Mouse (Mus musculus) splenic B cell, adult 2 months (primary cell): ENCODE measurements at regions not wholly inside any gene's neighbourhood (a gene's known extent, or its start where the extent isn't known, plus 50 kb on each side); places are given as distances from the start of the nearest gene placed in this dataset.

ENCODE experiments used
- DNase-seq: peaks from one replicate; pipeline ENCODE4 v3.0.0-alpha.2; 2011; ENCODE audit warnings: low read depth, low spot score
- H3K27me3 ChIP-seq: 2 replicates; pipeline ENCODE4 v1.6.1; 2012; ENCODE audit warnings: mild to moderate bottlenecking, low read length, moderate library complexity, mixed read lengths; ENCODE audit not compliant: control insufficient read depth, poor library complexity, insufficient read depth, severe bottlenecking
- H3K36me3 ChIP-seq: 2 replicates; pipeline ENCODE4 v1.6.1; 2012; ENCODE audit warnings: mild to moderate bottlenecking, low read length, moderate library complexity, mixed read lengths; ENCODE audit not compliant: control insufficient read depth, poor library complexity, insufficient read depth, severe bottlenecking

DNA sequence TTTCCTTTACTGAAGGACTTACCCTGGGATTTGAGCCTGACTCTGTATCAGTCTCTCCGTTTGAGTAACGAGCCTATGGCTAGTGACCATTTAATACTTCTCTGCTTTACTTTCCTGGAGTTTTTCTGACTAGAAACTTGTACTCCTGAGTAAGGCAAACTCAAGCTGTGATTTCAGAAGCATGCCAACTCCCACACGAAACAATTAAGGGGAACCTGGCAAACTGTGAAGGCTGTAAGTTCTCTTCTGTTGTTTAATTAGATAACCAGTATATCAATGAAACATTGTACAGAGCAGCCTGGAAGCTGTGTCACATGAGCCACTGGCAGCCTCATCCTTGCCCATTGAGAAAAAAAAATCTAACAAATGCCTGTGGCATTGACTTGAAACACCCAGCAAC, 244.3 kb upstream of the Zwint start:
- no peaks in the 10 kb centered on the region for H3K36me3 ChIP-seq
- no peaks in the 10 kb centered on the region for H3K27me3 ChIP-seq
- no peak for DNase-seq

DNA sequence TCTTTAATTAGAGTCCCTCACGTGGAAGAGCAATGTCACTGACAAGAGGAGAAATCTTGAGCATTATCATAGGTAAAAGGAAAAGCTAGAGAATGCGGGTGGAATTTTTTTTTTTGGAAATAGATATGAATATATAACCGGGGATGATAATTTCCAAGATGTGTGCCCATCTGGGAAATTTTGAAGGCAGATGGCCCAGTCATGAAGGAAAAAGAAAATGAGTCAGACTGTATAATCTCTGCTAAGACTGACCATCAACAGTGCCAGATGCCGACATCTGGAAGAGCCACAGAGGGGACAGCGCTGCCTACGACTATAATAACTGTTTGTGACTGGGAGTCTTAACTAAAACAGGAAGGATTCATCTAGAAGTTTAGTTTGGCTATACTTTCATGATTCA, 243.0 kb upstream of the Zwint start:
- Histone ChIP-seq H3K36me3 (no peaks in the 10 kb centered on the region), H3K27me3 (no peaks in the 10 kb centered on the region)
- DNase-seq = no peak

DNA sequence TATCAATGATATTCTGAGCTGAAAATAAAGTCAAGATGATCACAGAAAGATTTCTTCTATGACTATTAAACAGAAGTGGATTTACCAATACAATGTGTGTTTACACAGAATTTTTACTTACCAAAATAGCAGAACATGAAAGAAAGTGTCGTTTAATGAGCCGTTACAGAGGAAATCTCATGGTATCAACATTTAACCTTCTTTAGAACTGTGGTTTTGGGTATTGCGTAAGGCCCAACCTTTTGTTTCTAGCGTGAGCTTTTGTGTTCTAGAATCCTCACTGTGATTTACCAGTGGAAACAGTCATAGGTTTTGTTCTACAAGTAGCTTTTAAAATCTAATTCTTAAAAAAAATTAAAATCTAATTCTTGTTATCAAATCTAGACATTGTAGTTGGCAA, 200.0 kb upstream of the Zwint start:
- no peak for DNase-seq
- Histone ChIP-seq H3K27me3 (no peaks in the 10 kb centered on the region), H3K36me3 (no peaks in the 10 kb centered on the region)

DNA sequence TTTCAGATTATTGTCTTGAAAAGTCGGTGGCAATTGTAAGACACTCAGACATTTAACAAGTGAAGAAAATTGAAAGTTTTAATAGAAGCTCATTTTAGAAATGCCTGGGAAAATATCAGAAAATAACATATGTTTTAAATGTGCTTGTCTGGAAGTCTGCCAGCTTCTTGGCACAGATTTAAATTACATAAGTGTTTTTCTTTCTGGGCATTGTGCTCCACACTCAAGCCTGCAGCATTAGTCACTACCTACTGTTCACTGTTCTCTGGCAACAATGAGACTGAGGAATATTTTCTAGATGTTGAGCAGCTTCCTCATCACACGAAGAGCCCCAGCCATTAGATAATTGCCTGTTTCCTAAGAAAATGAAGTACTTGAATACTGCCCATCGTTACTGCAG, 170.3 kb upstream of the Zwint start:
- Histone ChIP-seq H3K27me3 (no peaks in the 10 kb centered on the region), H3K36me3 (no peaks in the 10 kb centered on the region)
- no peak for DNase-seq

DNA sequence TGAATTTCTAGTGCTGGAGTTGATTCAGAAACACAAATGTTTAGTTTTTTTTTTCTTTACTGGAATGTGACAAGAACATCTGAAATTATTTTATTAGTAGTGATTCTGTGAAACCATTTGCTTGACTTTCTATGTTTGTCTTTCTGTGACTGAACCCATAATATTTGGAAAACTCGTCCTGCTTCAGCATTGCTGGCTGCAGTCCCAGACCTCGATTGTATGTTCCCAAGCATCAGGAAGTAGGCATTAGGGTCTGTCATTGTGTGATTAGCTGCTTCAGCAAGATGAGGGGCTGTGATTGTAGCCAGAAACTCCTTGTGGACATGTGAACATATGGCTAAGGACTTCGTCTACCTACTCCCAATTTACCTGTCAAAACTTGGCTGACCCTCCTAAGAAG, 122.2 kb upstream of the Zwint start:
- no peaks in the 10 kb centered on the region for H3K27me3 ChIP-seq
- no peak for DNase-seq

DNA sequence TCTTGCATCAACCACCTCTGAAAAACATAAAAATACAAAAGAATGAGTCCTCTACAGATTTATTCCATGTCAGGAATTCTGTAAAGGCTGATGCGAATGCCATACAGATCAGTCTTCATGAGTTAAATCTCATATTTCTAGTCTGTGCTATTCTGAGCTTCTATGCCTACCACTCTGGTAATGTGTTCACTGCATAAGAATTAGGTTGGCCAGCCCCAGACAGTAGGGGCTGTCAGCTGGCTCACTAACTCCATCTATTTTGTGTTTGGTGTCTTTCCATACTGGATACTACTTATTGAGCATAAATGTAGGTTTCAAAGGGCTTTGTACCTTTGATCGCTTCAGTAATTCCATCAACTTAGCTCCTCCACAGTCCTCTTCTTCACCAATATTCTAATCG, 121.2 kb upstream of the Zwint start:
- DNase-seq = no peak
- Histone ChIP-seq H3K36me3 (no peaks in the 10 kb centered on the region), H3K27me3 (no peaks in the 10 kb centered on the region)

More for the DNA sequence above, 122.2 kb upstream of the Zwint start:
- no peaks in the 10 kb centered on the region for H3K36me3 ChIP-seq

DNA sequence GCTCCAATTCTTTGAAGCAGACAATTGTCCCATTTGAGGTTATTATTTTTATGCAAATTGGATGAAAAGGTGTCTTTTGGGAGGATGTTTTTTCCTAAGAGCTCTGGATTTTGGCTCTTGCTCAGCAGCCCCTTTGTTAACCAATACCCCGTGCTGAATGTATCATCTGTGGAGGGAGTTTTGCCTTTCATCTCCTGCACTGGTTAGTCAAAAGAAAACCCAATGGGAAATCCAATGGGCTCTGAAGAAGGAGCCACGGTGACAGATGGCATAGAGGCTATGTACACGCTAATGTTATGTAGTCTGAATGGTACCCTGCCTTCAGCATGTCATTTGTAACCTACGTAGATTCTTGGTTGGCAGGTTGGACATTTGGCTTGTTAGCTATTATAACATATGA, 120.8 kb upstream of the Zwint start:
- DNase-seq = no peak
- Histone ChIP-seq H3K36me3 (no peaks in the 10 kb centered on the region), H3K27me3 (no peaks in the 10 kb centered on the region)

DNA sequence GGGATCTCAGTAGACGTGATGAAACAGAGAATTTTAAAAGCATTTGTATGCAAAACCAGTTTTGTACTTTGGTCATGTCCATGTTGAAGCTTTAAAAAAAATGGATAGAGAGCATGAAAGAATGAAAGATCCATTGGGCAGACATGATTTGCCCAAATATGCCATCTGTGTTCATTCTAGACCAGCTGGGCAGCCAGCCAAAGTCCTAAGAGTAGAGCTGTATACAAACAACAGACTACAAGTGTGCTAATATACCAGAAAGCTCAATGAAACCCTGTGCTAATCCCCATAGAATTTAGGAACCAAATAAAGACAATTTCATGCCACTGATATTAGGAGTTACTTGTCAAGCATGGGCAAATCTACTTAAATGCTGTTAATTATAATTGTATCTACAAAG, 105.1 kb upstream of the Zwint start:
- DNase-seq = no peak
- no peaks in the 10 kb centered on the region for H3K36me3 ChIP-seq
- no peaks in the 10 kb centered on the region for H3K27me3 ChIP-seq

DNA sequence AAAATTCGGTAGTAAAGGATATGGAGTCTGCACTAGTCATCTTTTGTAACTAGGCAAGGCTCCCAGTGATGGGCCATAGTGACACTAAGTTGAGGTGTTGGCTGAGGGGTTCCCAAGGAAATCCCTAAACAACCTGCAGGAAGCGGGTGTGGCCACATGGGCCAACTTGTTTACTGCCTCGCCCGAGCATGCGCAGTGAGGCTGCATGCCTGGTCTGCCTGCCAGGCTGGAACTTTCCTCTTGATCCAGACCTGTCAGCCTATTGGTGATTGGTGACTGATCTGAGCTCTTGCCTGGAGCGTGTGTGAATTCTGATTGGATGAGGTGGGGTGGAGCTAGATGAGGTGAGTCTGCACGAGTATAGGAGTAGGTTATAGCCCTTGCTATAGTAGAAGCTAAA, 103.1 kb upstream of the Zwint start:
- no peaks in the 10 kb centered on the region for H3K27me3 ChIP-seq
- no peak for DNase-seq
- no peaks in the 10 kb centered on the region for H3K36me3 ChIP-seq

DNA sequence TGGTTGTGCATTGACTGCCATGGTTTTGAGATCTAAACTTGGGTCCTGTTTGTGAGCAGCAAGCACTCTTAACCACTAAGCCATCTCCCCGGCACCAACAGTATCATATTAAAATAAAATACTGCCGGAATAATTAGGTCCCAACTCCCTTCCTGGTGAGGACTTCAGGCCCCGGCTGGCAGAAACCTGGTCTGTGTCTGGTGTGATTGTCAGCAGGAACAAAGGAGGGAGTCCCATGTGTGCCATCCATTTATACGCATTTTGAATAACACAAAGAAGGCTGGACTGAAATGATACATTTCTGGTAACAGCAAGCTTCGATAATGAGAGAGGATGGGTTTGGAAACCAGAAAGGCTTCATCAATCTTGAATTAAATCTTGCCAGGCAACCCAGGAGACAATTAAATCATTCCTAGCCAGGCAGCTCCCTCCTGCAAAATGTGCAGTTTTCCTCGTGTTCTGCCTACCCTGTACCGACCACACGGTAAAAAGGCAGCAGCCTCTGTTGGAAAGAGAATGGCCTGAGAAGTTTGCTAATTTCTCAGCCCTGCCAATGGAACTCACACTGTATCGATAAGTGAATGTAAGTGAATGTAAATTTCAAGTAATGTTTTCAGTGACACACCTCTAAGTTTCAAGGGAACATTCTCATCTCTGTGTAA, 80.5 kb upstream of the Zwint start:
- DNase-seq = no peak
- Histone ChIP-seq H3K27me3 (no peaks in the 10 kb centered on the region), H3K36me3 (no peaks in the 10 kb centered on the region)

DNA sequence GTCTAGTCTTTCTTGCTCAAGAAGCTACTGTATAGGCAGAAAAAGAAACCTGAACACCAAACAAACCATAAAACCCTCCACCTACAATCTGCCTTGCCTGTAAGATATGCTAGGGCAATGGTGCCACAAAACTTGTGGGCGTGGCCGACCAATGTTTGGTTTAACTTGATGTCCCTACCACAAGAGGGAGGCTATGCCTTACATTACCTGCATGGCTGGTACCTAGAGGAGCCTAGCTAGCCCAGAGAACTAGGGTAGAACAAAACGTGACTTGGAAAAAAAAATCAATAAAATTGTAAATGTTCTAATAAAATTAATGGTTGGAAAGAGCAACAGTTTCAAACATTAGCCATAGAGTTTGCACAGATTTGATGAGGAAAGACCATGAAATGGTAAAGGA, 76.9 kb upstream of the Zwint start:
- H3K36me3 ChIP-seq = no peaks in the 10 kb centered on the region
- DNase-seq = no peak
- H3K27me3 ChIP-seq = no peaks in the 10 kb centered on the region; the same call in 1 of the 2 replicates

DNA sequence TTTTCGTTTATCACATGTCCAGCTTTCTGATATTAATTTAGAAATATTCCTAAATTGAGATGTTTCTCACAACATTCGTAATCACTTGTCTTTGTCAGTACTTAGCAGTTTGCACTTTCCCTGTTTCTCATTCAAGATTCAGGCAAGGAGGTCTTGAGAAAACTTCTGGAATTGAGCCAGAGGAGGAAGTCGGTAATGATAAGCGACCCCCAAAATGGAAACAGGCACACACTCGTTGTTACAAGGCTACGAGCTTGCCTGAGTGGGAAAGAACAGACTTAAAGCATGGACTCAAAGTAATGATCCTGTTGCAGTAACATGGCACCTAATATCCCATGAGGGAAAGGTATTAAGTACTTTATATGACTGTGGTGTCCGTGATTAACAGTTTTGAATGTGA, 76.1 kb upstream of the Zwint start:
- no peak for DNase-seq
- no peaks in the 10 kb centered on the region; the same call in 1 of the 2 replicates for H3K27me3 ChIP-seq

DNA sequence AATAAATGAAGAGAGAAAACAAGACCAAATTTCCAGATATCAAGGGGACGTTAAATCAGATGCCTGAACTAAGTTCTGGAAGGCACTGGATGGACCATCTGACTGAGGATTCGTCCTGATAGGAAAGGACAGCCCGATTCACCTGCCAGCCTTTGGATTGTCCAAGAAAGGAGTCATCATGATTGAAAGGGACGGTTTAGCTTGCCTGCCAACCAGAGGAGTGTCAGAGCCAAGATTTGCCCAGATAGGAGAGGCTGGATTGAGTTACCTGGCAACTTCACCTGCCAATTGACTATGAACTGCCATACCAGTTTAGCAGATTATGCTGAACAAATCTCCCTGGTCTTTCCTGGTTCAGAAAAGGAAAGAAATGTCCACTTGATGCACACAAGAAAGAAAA, 73.3 kb upstream of the Zwint start:
- Histone ChIP-seq H3K36me3 (no peaks in the 10 kb centered on the region), H3K27me3 (no peaks in the 10 kb centered on the region; the same call in 1 of the 2 replicates)
- no peak for DNase-seq

More for the DNA sequence above, 76.1 kb upstream of the Zwint start:
- no peaks in the 10 kb centered on the region for H3K36me3 ChIP-seq

DNA sequence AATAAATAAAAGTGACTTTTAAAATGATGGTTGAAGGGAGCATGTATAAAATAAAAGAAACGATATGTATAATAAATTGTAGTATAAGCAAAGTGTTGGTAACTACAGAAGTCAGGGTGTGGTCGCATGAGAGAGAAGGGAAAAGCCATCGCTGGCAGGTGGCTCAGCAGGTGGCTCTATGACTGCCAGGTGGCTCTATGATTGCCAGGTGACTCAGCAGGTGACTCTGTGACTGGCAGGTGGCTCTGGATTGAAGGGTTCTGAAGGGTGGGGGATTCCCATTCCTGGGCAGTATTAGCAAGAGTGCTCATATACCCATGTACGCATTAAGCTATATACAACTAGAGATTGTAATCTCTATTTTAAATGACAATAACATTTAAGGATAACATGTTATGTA, 66.1 kb upstream of the Zwint start:
- DNase-seq = no peak
- no peaks in the 10 kb centered on the region; the same call in 1 of the 2 replicates for H3K27me3 ChIP-seq
- no peaks in the 10 kb centered on the region for H3K36me3 ChIP-seq

DNA sequence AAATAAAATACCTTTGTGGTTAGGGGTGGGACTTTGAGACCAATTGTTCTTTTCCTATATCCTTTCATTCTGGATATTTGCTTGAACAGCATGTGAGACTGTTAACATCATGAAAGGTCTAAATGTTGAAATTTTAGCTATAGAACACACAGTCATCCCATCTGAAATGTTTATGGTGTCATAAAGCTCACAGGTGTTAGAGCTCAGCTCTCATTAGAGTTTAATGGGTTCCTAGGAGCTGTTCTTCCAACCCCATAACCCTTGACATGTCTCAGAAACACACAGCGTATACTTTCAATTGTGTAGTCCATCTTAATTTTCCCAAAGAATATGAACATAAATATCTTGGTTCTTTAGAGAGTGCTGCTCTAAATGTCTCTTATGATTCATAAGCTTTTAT, 61.6 kb upstream of the Zwint start:
- no peaks in the 10 kb centered on the region for H3K36me3 ChIP-seq
- no peaks in the 10 kb centered on the region; the same call in 1 of the 2 replicates for H3K27me3 ChIP-seq
- no peak for DNase-seq
